24 mouse cellular contexts compared by ENCODE assay signal in the genomic region with DNA sequence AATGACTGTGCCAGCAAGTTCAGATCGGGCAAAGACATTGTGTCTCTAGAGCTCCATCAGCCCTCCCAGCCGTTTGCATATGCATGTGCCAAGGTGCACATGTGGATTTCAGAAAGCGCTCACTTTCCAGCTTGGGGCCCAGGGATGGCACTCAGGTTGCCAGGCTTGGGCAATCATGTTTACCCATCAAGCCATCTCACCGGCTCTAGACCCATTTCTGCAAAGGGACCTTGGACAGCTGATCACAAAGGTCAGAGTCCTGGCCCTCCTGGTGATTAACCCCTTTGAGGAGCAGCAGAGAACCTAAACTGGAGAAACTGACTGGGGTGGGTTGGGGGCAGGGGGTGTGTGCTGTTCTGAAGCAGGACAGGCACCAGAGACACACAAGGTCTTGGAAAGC. TPM values are rescaled to one million over a fixed set of nuclear protein-coding genes. Genes with fewer than 3 reads are reported as not detected.
A peak's percentile ranks its signal among the peaks of the same experiment; 100 is the strongest.
DNase-seq lines count a peak whose midpoint lies in the region; ATAC-seq and TF ChIP-seq lines count a peak whose summit lies in the region.
"Had no signal": no experiment of that assay in that cellular context is flagged by ENCODE, and none has a peak within 500 bp of the region (broad histone marks: within the 10 kb centered on the region; RNA-seq: fewer than 3 reads in every experiment).

No protein-coding gene starts in this region.

- peak overlapping the region; percentile 78 for H3K27ac ChIP-seq in liver, adult 2 months (replicated peaks; ENCODE audit: insufficient read depth, low read depth, low read length)
- no peak overlapping the region for H3K27ac ChIP-seq in liver, embryonic 12.5 days
- H3K27ac ChIP-seq: embryonic facial prominence, embryonic 13.5 days; embryonic facial prominence, embryonic 15.5 days; forebrain, embryonic 10.5 days; forebrain, embryonic 12.5 days had no signal

- peaks cover 24% of the 10 kb centered on the region for H3K4me1 ChIP-seq in liver, adult 2 months (ENCODE audit: control insufficient read depth, insufficient read depth, low read length)
- H3K4me1 ChIP-seq in liver, embryonic 12.5 days: peaks cover 18% of the 10 kb centered on the region

- H3K27me3 ChIP-seq in liver, adult 2 months (ENCODE audit: control insufficient read depth, insufficient read depth, low read length): no peaks in the 10 kb centered on the region
- peaks cover 97% of the 10 kb centered on the region for H3K27me3 ChIP-seq in liver, embryonic 12.5 days (replicated peaks)

- no peak for ATAC-seq in liver, embryonic 12.5 days
- ATAC-seq: forebrain, embryonic 14.5 days; forebrain, embryonic 16.5 days had no signal

- WGBS in liver, adult 2 months: 18% methylated on average over 4 of the region's 4 CpGs
- WGBS in liver, embryonic 12.5 days (ENCODE audit: insufficient replicate concordance): 68% methylated on average over 4 of the region's 4 CpGs

- H3K4me3 ChIP-seq in liver, adult 2 months (ENCODE audit: insufficient read depth, low read depth, low read length): no peak overlapping the region
- H3K4me3 ChIP-seq in liver, embryonic 12.5 days: no peak overlapping the region
- H3K4me3 ChIP-seq: embryonic facial prominence, embryonic 13.5 days; embryonic facial prominence, embryonic 15.5 days; erythroblast, embryonic 14.5 days; forebrain, embryonic 10.5 days; forebrain, embryonic 12.5 days had no signal

- H3K9me3 ChIP-seq in liver, embryonic 12.5 days (replicated peaks): peaks cover 6% of the 10 kb centered on the region; the same call in 1 of the 2 replicates
- H3K9me3 ChIP-seq: embryonic facial prominence, embryonic 13.5 days; embryonic facial prominence, embryonic 15.5 days; forebrain, embryonic 10.5 days; forebrain, embryonic 12.5 days had no signal

- H3K79me2 ChIP-seq in liver, adult 2 months (ENCODE audit: control insufficient read depth, insufficient read depth, low read length): peaks cover 5% of the 10 kb centered on the region; the same call in 1 of the 2 replicates

- H3K36me3 ChIP-seq in liver, adult 2 months (ENCODE audit: control insufficient read depth, insufficient read depth, low read length): no peaks in the 10 kb centered on the region
- no peaks in the 10 kb centered on the region for H3K36me3 ChIP-seq in liver, embryonic 12.5 days
- H3K36me3 ChIP-seq: embryonic facial prominence, embryonic 13.5 days; embryonic facial prominence, embryonic 15.5 days; forebrain, embryonic 10.5 days; forebrain, embryonic 12.5 days had no signal

- TF ChIP-seq CTCF in liver, adult 2 months (IDR thresholded peaks at IDR 0.05; ENCODE audit: low read depth, low read length): no peak

- no peak for TF ChIP-seq POLR2A in liver, adult 2 months (IDR thresholded peaks at IDR 0.05; ENCODE audit: extremely low read depth, insufficient read depth, low read length)

- peak; percentile 39 for DNase-seq in kidney, adult 11 months
- DNase-seq in kidney, postnatal 25 days: no peak
- DNase-seq in kidney, adult 9 months: peak; percentile 57
- DNase-seq in kidney, adult 18-20 months: no peak
- DNase-seq in liver, adult 2 months (ENCODE audit: extremely low read depth, low read depth, low spot score): peak; percentile 97
- DNase-seq: adrenal gland, adult 8-10 months; adrenal gland, postnatal 25 days; cerebellum, adult 11 months; cerebellum, adult 18-20 months; cerebellum, adult 8-10 months; cerebellum, adult 9-11 months; cerebellum, postnatal 14 days; cerebellum, postnatal 36 days; embryo, embryonic 11 days had no signal

- H3K4me2 ChIP-seq in liver, embryonic 12.5 days: no peak overlapping the region
- H3K4me2 ChIP-seq: embryonic facial prominence, embryonic 13.5 days; embryonic facial prominence, embryonic 15.5 days; forebrain, embryonic 12.5 days had no signal

- no peak overlapping the region for H3K9ac ChIP-seq in liver, adult 2 months (ENCODE audit: low read depth, low read length)
- H3K9ac ChIP-seq in liver, embryonic 12.5 days: no peak overlapping the region
- H3K9ac ChIP-seq: embryonic facial prominence, embryonic 13.5 days; embryonic facial prominence, embryonic 15.5 days; forebrain, embryonic 12.5 days had no signal

RNA-seq across cellular contexts. Expression of gene Rgl3, which starts 3.0 kb away (rescaled TPM):
- 5.0 and 5.9 TPM in 2 replicates for total RNA-seq in liver, adult 2 months (2014; rRNA removed)
- 41.8 and 44.2 TPM in 2 replicates for polyA plus RNA-seq in liver, adult 2 months (2012; rRNA removed)
- polyA plus RNA-seq in liver, embryonic 12.5 days (2016; fragmentation: Nextera tagmentation; extraction: Ambion mirVana): 0.20 and 0.46 TPM in 2 replicates
- total RNA-seq: common myeloid progenitor, adult 5-6 weeks; MEL had no signal

RNA-seq across cellular contexts. Expression of gene Ccdc151, which starts 10.2 kb away (rescaled TPM):
- 0.34 and 0.46 TPM in 2 replicates for total RNA-seq in liver, adult 2 months (2014; rRNA removed)
- polyA plus RNA-seq in liver, adult 2 months (2012; rRNA removed): 0.59 and 0.76 TPM in 2 replicates
- polyA plus RNA-seq in liver, embryonic 12.5 days (2016; fragmentation: Nextera tagmentation; extraction: Ambion mirVana): 0.12 TPM in 1 of 2 replicates, not detected in the other
- total RNA-seq: common myeloid progenitor, adult 5-6 weeks had no signal

RNA-seq across cellular contexts. Expression of gene Prkcsh, which starts 10.4 kb away (rescaled TPM):
- 60.0 and 63.6 TPM in 2 replicates for total RNA-seq in liver, adult 2 months (2014; rRNA removed)
- 95.5 and 99.3 TPM in 2 replicates for polyA plus RNA-seq in liver, adult 2 months (2012; rRNA removed)
- 65.0 and 68.5 TPM in 2 replicates for polyA plus RNA-seq in liver, embryonic 12.5 days (2016; fragmentation: Nextera tagmentation; extraction: Ambion mirVana)

RNA-seq across cellular contexts. Expression of gene Epor, which starts 28.9 kb away (rescaled TPM):
- 0.74 and 1.8 TPM in 2 replicates for total RNA-seq in liver, adult 2 months (2014; rRNA removed)
- polyA plus RNA-seq in liver, adult 2 months (2012; rRNA removed): 4.8 and 5.0 TPM in 2 replicates
- polyA plus RNA-seq in liver, embryonic 12.5 days (2016; fragmentation: Nextera tagmentation; extraction: Ambion mirVana): 155 and 158 TPM in 2 replicates

RNA-seq across cellular contexts. Expression of gene Swsap1, which starts 36.7 kb away (rescaled TPM):
- 4.1 and 5.3 TPM in 2 replicates for total RNA-seq in liver, adult 2 months (2014; rRNA removed)
- 4.7 and 5.2 TPM in 2 replicates for polyA plus RNA-seq in liver, adult 2 months (2012; rRNA removed)
- 2.8 and 3.0 TPM in 2 replicates for polyA plus RNA-seq in liver, embryonic 12.5 days (2016; fragmentation: Nextera tagmentation; extraction: Ambion mirVana)

Comparison
In these comparisons a context has a peak if more than half of its experiments do, and no peak if none do; other contexts are left out.
1. DNase-seq: peak in kidney, adult 11 months (single experiment), kidney, adult 9 months (single experiment) and liver, adult 2 months (single experiment); none in kidney, postnatal 25 days (0 of 2) and kidney, adult 18-20 months (single experiment).
2. RNA of gene Rgl3, which starts 3.0 kb away (polyA plus RNA-seq): 41.8 to 44.2 TPM in liver, adult 2 months; 0.20 to 0.46 TPM in liver, embryonic 12.5 days; every median in the first group is over 10 times any median in the second.